Mouse (Mus musculus) intestine, embryonic 16.5 days (tissue): Measurements from ENCODE around the gene DXBay18. TPM values are rescaled to one million over a fixed set of nuclear protein-coding genes. Genes with fewer than 3 reads are reported as not detected.

ENCODE experiments used
- polyA plus RNA-seq: library from polyadenylated mRNA; unstranded; fragments of >200 nt; fragmentation: Nextera tagmentation; extraction: Ambion mirVana; gene quantifications from 2 replicates; pipeline ENCODE4 v1.2.1, GENCODE M21; 2015

Gene DXBay18
- polyA plus RNA-seq, 1 experiment from 2014 or later: not detected

Other genes with a start within 250 kb of the DXBay18 start
- 51.4 and 54.9 TPM in 2 replicates for gene Cetn2, start 231.0 kb downstream of the DXBay18 start, polyA plus RNA-seq
- gene Nsdhl, start 230.9 kb downstream of the DXBay18 start, polyA plus RNA-seq: 46.8 TPM in 2 replicates
- gene Zfp185, start 162.1 kb downstream of the DXBay18 start, polyA plus RNA-seq: 4.6 and 4.9 TPM in 2 replicates
- gene Pnma5, start 112.3 kb downstream of the DXBay18 start, polyA plus RNA-seq: not detected in 2 replicates
- 0.06 and 0.11 TPM in 2 replicates for gene Pnma3, start 84.7 kb downstream of the DXBay18 start, polyA plus RNA-seq
- gene Xlr4a, start 67.0 kb downstream of the DXBay18 start, polyA plus RNA-seq: 3.0 and 4.3 TPM in 2 replicates
- 8.8 and 9.4 TPM in 2 replicates for gene Xlr3a, start 52.4 kb downstream of the DXBay18 start, polyA plus RNA-seq
- 0.33 TPM in 1 of 2 replicates, not detected in the other for gene Gm14685, start 32.4 kb downstream of the DXBay18 start, polyA plus RNA-seq
- gene Xlr5b, start 654 bp downstream of the DXBay18 start, polyA plus RNA-seq: 0.10 and 0.28 TPM in 2 replicates
- gene Spin2d, start 27.5 kb upstream of the DXBay18 start, polyA plus RNA-seq: not detected in 2 replicates
- 7.6 and 7.9 TPM in 2 replicates for gene Xlr3b, start 42.8 kb upstream of the DXBay18 start, polyA plus RNA-seq
- gene Xlr4b, start 64.9 kb upstream of the DXBay18 start, polyA plus RNA-seq: 1.8 and 1.9 TPM in 2 replicates
- 14.7 and 14.9 TPM in 2 replicates for gene F8a, start 78.8 kb upstream of the DXBay18 start, polyA plus RNA-seq
- gene Xlr4c, start 93.7 kb upstream of the DXBay18 start, polyA plus RNA-seq: 1.2 and 1.6 TPM in 2 replicates
- not detected in 2 replicates for gene Xlr3c, start 115.9 kb upstream of the DXBay18 start, polyA plus RNA-seq
- 0.40 and 0.42 TPM in 2 replicates for gene Xlr5a, start 143.5 kb upstream of the DXBay18 start, polyA plus RNA-seq
- gene Xlr5c, start 143.5 kb upstream of the DXBay18 start, polyA plus RNA-seq: 0.26 TPM in 1 of 2 replicates, not detected in the other
- not detected in 2 replicates for gene Gm45015, start 187.4 kb upstream of the DXBay18 start, polyA plus RNA-seq
- 7.4 and 8.1 TPM in 2 replicates for gene Zfp275, start 193.2 kb upstream of the DXBay18 start, polyA plus RNA-seq
- not detected in 2 replicates for gene Gm18336, start 249.3 kb upstream of the DXBay18 start, polyA plus RNA-seq